Mouse (Mus musculus) fat pad, adult 2 months (tissue): ENCODE results near the gene Ssbp2.

Experiments
- DNase-seq: peaks from one replicate; pipeline ENCODE4 v3.0.0-alpha.2; 2011; ENCODE audit warnings: low read depth, low spot score; ENCODE audit errors: extremely low read depth

Gene Ssbp2

GRCm38 (mm10) chr13:91459896-91460620, at the start of gene Ssbp2:
TSS of gene Ssbp2 (plus strand) at chr13:91460283.
- DNase-seq = no peak

GRCm38 (mm10) chr13:91413752-91414503, 46.2 kb upstream of the Ssbp2 start:
- no peak for DNase-seq

GRCm38 (mm10) chr13:91415896-91416295, 44.2 kb upstream of the Ssbp2 start:
- DNase-seq = no peak

GRCm38 (mm10) chr13:91416698-91417097, 43.4 kb upstream of the Ssbp2 start:
- DNase-seq = no peak

- peak; percentile 11 for DNase-seq
Measured at GRCm38 (mm10) chr13:91421387-91421949, 38.6 kb upstream of the Ssbp2 start.

GRCm38 (mm10) chr13:91430867-91431266, 29.2 kb upstream of the Ssbp2 start:
- no peak for DNase-seq

GRCm38 (mm10) chr13:91431392-91432355, 28.4 kb upstream of the Ssbp2 start:
- no peak for DNase-seq

GRCm38 (mm10) chr13:91433021-91433420, 27.1 kb upstream of the Ssbp2 start:
- DNase-seq = no peak

GRCm38 (mm10) chr13:91437931-91438330, 22.2 kb upstream of the Ssbp2 start:
- DNase-seq = no peak

GRCm38 (mm10) chr13:91441476-91441875, 18.6 kb upstream of the Ssbp2 start:
- no peak for DNase-seq

GRCm38 (mm10) chr13:91446728-91447127, 13.4 kb upstream of the Ssbp2 start:
- DNase-seq = no peak

GRCm38 (mm10) chr13:91448936-91449335, 11.1 kb upstream of the Ssbp2 start:
- DNase-seq = no peak

- no peak for DNase-seq
Measured at GRCm38 (mm10) chr13:91451405-91452166, 8.5 kb upstream of the Ssbp2 start.

GRCm38 (mm10) chr13:91452269-91452668, 7.8 kb upstream of the Ssbp2 start:
- no peak for DNase-seq

GRCm38 (mm10) chr13:91453236-91453635, 6.8 kb upstream of the Ssbp2 start:
- DNase-seq = no peak

- no peak for DNase-seq
Measured at GRCm38 (mm10) chr13:91456041-91456440, 4.0 kb upstream of the Ssbp2 start.

GRCm38 (mm10) chr13:91456735-91457134, 3.3 kb upstream of the Ssbp2 start:
- no peak for DNase-seq

GRCm38 (mm10) chr13:91457974-91458373, 2.1 kb upstream of the Ssbp2 start:
- no peak for DNase-seq

- no peak for DNase-seq
Measured at GRCm38 (mm10) chr13:91459489-91459888, 594 bp upstream of the Ssbp2 start.

- DNase-seq = peak; percentile 39
Measured at GRCm38 (mm10) chr13:91460621-91461284, 670 bp downstream of the Ssbp2 start.
